Mouse (Mus musculus): Measurements from ENCODE around the gene Dand5. TPM values are rescaled to one million over a fixed set of nuclear protein-coding genes. Genes with fewer than 3 reads are reported as not detected.

Gene Dand5
- polyA plus RNA-seq, 1 experiment: 1.8 TPM

DNA sequence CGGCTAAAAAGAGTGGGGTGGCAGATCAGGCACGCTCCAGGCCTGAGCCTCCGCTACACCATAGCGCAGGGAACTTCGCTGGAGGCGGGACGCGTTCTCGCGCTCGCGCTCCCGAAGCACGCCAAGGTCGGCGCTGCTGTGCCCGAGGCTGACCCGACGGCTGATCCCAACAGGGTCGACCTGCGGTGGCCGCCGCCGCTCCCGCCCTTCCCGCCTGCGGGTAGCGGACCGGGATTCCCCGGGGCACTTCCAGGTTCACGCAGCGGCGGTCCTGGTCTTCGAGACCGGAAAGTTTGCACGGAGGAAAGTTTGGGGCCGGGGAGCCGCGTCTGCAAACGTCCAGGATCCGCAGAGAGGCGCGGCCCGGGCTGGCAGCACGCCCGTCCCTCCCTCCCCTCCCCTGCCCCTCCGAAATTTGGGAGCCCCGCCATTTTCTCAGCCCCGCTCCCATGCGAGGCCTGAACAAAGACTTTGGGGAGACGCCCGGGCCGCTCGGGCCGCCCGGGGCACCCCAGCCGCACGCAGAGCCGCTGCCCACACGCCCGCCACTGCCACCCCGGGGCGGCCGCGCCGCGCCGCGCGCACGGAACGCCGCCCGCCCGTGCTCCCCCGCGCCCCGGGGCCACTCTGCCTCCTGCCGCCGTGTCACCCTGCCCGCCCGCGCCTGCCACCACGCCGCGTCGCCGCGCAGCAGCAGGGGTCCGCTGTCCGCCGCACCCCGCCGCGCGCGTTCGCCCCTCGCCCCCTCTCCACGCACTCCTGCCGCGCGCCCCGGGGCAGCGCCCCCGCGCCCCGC, 23.3 kb downstream of the Dand5 start:
- H3K4me1 ChIP-seq (ENCODE audit: control insufficient read depth, insufficient read depth, insufficient read length): peaks cover 2% of the 10 kb centered on the region; the same call in 1 of the 2 replicates
- no peak for DNase-seq (ENCODE audit: low read depth in 1 of 2, low spot score in 2 of 2)
- TF ChIP-seq POLR2A (IDR thresholded peaks at IDR 0.05; ENCODE audit: low read depth, low read length) (no peak), CTCF (IDR thresholded peaks at IDR 0.05; ENCODE audit: extremely low read depth, insufficient read depth, insufficient read length, insufficient replicate concordance) (no peak)
- peaks cover 15% of the 10 kb centered on the region for H3K27me3 ChIP-seq (ENCODE audit: control insufficient read depth, insufficient read depth, low read length)
- peak overlapping the region; percentile 51 for H3K4me3 ChIP-seq (ENCODE audit: extremely low read depth, insufficient read depth, insufficient read length)
- no peaks in the 10 kb centered on the region for H3K36me3 ChIP-seq (ENCODE audit: control insufficient read depth, insufficient read depth, low read length)
- 2% methylated on average over 102 of the region's 108 CpGs for WGBS
- no peak overlapping the region for H3K27ac ChIP-seq (ENCODE audit: insufficient read depth, low read length)

DNA sequence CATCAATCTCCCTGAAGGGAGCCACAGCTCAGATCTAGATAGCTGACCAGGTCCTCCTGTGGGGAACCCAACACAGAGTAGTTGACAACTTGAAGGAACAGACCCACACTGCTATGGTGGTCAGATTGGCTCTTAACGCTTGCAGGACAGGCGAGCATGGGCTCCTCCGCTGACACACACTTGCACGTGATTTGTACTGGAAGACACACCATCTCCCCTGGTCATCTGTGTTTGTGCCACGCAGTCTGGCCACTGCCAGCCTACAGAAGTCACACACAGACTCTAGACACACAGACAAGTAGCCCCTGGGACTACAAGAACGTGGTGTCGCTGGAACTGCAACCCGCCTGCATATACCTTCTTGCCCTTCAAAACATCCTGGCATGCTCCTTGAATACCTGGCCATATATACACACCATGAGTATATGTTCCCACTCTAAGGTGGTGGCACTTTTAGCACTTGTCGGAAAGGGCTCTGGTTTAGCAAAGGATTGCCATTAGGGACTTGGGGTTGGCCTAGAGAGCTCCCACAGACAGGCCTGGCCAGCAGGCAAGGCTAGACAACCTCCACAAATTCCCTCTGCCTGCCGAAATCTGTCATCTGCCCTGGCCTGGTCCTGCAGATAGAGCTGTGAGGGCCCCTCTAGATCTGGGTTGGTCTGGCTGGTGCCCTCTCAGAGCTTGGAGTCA, 24.0 kb downstream of the Dand5 start:
- 88% methylated on average over 10 of the region's 10 CpGs for WGBS
- peak overlapping the region; percentile 51; the same call in 1 of the 2 replicates for H3K4me3 ChIP-seq (ENCODE audit: extremely low read depth, insufficient read depth, insufficient read length)
- H3K27ac ChIP-seq (ENCODE audit: insufficient read depth, low read length): no peak overlapping the region
- peaks cover 2% of the 10 kb centered on the region; the same call in 1 of the 2 replicates for H3K4me1 ChIP-seq (ENCODE audit: control insufficient read depth, insufficient read depth, insufficient read length)
- H3K36me3 ChIP-seq (ENCODE audit: control insufficient read depth, insufficient read depth, low read length): no peaks in the 10 kb centered on the region
- no peak for DNase-seq (ENCODE audit: low read depth in 1 of 2, low spot score in 2 of 2)
- peaks cover 15% of the 10 kb centered on the region for H3K27me3 ChIP-seq (ENCODE audit: control insufficient read depth, insufficient read depth, low read length)
- TF ChIP-seq CTCF (IDR thresholded peaks at IDR 0.05; ENCODE audit: extremely low read depth, insufficient read depth, insufficient read length, insufficient replicate concordance): no peak
- TF ChIP-seq POLR2A (IDR thresholded peaks at IDR 0.05; ENCODE audit: low read depth, low read length): no peak

GRCm38 (mm10) chr8:84797971-84798370, 24.7 kb downstream of the Dand5 start:
- Histone ChIP-seq H3K27me3 (ENCODE audit: control insufficient read depth, insufficient read depth, low read length) (peaks cover 15% of the 10 kb centered on the region), H3K4me1 (ENCODE audit: control insufficient read depth, insufficient read depth, insufficient read length) (peaks cover 2% of the 10 kb centered on the region; the same call in 1 of the 2 replicates), H3K27ac (ENCODE audit: insufficient read depth, low read length) (no peak overlapping the region), H3K36me3 (ENCODE audit: control insufficient read depth, insufficient read depth, low read length) (no peaks in the 10 kb centered on the region), H3K4me3 (ENCODE audit: extremely low read depth, insufficient read depth, insufficient read length) (no peak overlapping the region)
- DNase-seq (ENCODE audit: low read depth in 1 of 2, low spot score in 2 of 2): no peak
- 98% methylated on average over 6 of the region's 6 CpGs for WGBS
- TF ChIP-seq CTCF (IDR thresholded peaks at IDR 0.05; ENCODE audit: extremely low read depth, insufficient read depth, insufficient read length, insufficient replicate concordance): no peak
- TF ChIP-seq POLR2A (IDR thresholded peaks at IDR 0.05; ENCODE audit: low read depth, low read length): no peak

GRCm38 (mm10) chr8:84797256-84797797, 25.3 kb downstream of the Dand5 start:
- Histone ChIP-seq H3K4me3 (ENCODE audit: extremely low read depth, insufficient read depth, insufficient read length) (no peak overlapping the region), H3K36me3 (ENCODE audit: control insufficient read depth, insufficient read depth, low read length) (no peaks in the 10 kb centered on the region), H3K27ac (ENCODE audit: insufficient read depth, low read length) (no peak overlapping the region), H3K27me3 (ENCODE audit: control insufficient read depth, insufficient read depth, low read length) (peaks cover 15% of the 10 kb centered on the region), H3K4me1 (ENCODE audit: control insufficient read depth, insufficient read depth, insufficient read length) (peaks cover 2% of the 10 kb centered on the region; the same call in 1 of the 2 replicates)
- TF ChIP-seq POLR2A (IDR thresholded peaks at IDR 0.05; ENCODE audit: low read depth, low read length) (no peak), CTCF (IDR thresholded peaks at IDR 0.05; ENCODE audit: extremely low read depth, insufficient read depth, insufficient read length, insufficient replicate concordance) (no peak)
- no peak for DNase-seq (ENCODE audit: low read depth in 1 of 2, low spot score in 2 of 2)
- WGBS: 93% methylated on average over 15 of the region's 15 CpGs

DNA sequence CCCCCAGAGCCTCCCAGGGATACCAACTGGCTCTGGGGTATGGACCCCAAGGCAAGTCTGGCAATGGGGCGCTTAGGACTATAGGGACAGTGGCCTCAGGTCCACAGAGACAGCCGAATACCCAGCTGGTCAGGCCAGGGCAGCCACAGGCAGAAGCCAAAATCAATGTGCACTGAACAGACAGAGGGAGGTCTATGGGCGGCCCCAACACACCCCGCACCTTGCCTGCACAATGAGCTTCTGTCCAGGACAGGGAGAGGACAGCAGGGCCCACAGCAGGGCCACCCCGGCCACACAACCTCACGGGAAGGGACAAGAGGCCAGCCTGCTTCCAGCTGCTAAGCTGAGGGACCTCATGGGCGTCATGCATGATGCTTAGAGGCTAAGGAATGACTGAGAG, 28.1 kb downstream of the Dand5 start:
- Histone ChIP-seq H3K4me3 (ENCODE audit: extremely low read depth, insufficient read depth, insufficient read length) (no peak overlapping the region), H3K27me3 (ENCODE audit: control insufficient read depth, insufficient read depth, low read length) (peaks cover 9% of the 10 kb centered on the region), H3K4me1 (ENCODE audit: control insufficient read depth, insufficient read depth, insufficient read length) (peaks cover 2% of the 10 kb centered on the region; the same call in 1 of the 2 replicates), H3K27ac (ENCODE audit: insufficient read depth, low read length) (no peak overlapping the region), H3K36me3 (ENCODE audit: control insufficient read depth, insufficient read depth, low read length) (no peaks in the 10 kb centered on the region)
- no peak for TF ChIP-seq POLR2A (IDR thresholded peaks at IDR 0.05; ENCODE audit: low read depth, low read length)
- no peak for TF ChIP-seq CTCF (IDR thresholded peaks at IDR 0.05; ENCODE audit: extremely low read depth, insufficient read depth, insufficient read length, insufficient replicate concordance)
- DNase-seq (ENCODE audit: low read depth in 1 of 2, low spot score in 2 of 2): no peak
- 90% methylated on average over 7 of the region's 7 CpGs for WGBS

- 75% methylated on average over 13 of the region's 13 CpGs for WGBS
- no peak overlapping the region for H3K27ac ChIP-seq (ENCODE audit: insufficient read depth, low read length)
- H3K36me3 ChIP-seq (ENCODE audit: control insufficient read depth, insufficient read depth, low read length): no peaks in the 10 kb centered on the region
- H3K27me3 ChIP-seq (ENCODE audit: control insufficient read depth, insufficient read depth, low read length): peaks cover 5% of the 10 kb centered on the region; the same call in 1 of the 2 replicates
- DNase-seq (ENCODE audit: low read depth in 1 of 2, low spot score in 2 of 2): no peak
- H3K4me1 ChIP-seq (ENCODE audit: control insufficient read depth, insufficient read depth, insufficient read length): no peaks in the 10 kb centered on the region
- no peak overlapping the region for H3K4me3 ChIP-seq (ENCODE audit: extremely low read depth, insufficient read depth, insufficient read length)
- no peak for TF ChIP-seq CTCF (IDR thresholded peaks at IDR 0.05; ENCODE audit: extremely low read depth, insufficient read depth, insufficient read length, insufficient replicate concordance)
- no peak for TF ChIP-seq POLR2A (IDR thresholded peaks at IDR 0.05; ENCODE audit: low read depth, low read length)
These were observed 28.7 kb downstream of the Dand5 start for GRCm38 (mm10) chr8:84793791-84794485.

Data from spleen, adult 2 months (tissue).